Mouse (Mus musculus): Measurements from ENCODE around the gene AL732309.1.
A peak's percentile ranks its signal among the peaks of the same experiment; 100 is the strongest.

AL732309.1 gene

DNA sequence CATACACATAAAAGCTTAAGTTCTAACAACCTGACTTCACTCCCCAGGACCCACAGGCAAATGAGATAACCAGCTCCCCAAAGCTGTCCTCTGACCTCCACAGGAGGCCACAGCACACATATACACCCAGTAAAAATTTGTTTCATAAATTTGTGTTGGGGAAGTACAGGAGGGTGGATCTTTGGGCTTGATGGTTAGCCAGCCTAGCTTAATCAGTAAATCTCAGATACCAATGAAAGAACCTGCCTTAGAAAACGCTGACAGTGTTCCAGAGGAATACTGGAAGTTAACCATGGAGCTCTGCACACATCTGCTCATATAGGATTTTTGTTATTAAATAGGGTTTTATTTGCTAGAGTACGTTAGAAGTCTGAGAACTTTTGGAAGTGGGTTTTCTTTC lies 29.0 kb downstream of the AL732309.1 start:
- DNase-seq (ENCODE audit: low read depth, low spot score): no peak

DNA sequence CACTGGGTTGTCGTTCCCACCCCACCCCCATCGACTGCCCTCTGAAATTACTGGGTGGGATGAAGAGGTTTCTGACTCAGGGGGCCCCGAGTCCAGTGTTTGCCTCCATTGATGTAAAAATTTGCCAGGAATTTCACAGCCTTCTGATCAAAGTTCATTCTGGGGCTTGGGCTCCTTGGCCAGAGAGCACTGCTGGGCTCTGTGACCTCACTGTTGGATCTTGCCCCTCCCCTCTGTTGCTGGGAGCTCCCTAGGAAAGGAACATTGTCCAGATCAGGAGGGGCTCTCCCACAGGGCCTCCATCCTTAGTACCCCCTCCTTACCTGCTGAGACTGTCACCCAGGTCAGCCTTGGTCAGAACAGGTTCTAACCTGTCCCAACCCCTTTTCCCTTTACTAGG lies 32.2 kb downstream of the AL732309.1 start, which contains the start of gene Stpg3:
TSS of gene Stpg3 (minus strand) at position 194 of the 400 bp plus-strand sequence.
- no peak for DNase-seq (ENCODE audit: low read depth, low spot score)

DNA sequence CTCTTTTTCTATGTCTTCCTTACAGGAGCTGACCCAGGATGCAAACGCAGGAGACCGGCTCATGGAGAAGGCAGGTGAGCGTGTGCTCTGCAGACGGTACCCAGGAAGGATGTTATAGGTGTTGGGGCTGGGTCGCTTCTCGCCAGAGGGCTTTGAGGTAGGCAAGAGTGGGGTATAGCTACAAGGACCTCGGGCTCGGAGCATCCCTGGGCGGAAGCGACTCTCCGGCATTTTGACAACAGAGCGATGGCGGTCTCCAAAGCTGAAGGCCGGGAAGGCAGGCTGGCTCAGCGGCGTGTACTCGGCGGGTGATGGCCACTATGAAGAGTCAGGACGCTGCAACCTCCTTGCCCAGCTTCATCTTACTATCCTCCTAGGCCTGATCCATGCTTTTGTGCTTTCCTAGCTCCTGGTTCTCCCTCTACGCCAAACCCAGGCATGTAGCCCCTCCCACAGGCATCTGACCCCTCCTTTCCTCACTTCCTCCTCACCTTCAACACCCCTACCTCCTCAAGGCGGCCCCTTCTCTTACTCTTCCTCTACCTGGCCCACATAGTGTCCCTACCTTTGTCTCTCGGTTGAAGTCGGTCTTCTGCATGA lies 33.3 kb downstream of the AL732309.1 start:
- DNase-seq (ENCODE audit: low read depth, low spot score): no peak

DNA sequence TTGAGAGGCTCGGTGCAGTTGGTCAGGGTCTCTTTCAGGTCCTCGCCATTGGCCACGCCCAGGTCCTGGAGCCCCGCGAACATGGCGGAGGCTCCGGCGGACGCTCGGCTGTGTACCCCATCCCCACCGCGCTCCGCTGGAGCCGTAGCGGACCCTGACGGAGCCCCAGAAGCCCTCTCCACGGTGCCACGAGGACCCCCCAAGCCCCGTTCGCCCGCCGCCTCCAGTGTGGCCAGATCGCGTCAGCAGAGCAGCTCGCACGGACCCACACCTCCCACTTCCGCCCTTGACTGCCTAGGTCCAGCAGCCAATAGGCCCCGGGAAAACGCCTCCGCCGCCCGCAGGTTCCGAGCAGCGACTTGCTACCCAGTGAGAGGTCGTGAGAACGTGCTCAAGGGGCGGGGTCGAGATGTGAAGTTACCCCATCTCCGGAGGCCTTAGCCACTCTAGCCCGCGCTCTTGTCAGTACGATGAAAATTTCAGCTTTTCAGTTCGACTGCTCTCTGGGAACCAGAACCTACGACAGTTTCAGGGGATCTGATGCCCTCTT lies 35.5 kb downstream of the AL732309.1 start, which contains the start of gene Nelfb:
TSS of gene Nelfb (minus strand) at position 369 of the 550 bp plus-strand sequence.
- DNase-seq (ENCODE audit: low read depth, low spot score): peak; percentile 64

DNA sequence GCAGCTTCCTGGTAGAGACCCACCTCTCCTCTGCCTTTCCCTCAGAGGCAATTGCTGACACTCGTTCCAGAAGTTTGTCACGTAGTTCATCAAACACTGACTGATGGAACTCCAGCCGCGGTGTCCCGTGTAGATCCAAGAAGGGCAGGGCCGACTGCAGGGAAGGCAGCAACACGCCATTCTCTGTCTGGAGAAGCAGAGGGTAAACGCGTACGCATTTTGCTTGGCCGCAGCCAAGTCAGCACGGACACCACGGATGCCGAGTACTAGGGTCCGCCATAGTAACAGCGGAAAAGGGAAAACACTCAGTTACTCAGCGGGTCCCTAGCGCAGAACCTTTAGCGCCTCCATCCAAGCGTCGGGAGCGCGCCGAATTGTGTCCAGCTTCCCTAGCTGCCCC lies 36.0 kb downstream of the AL732309.1 start:
- DNase-seq (ENCODE audit: low read depth, low spot score): no peak

DNA sequence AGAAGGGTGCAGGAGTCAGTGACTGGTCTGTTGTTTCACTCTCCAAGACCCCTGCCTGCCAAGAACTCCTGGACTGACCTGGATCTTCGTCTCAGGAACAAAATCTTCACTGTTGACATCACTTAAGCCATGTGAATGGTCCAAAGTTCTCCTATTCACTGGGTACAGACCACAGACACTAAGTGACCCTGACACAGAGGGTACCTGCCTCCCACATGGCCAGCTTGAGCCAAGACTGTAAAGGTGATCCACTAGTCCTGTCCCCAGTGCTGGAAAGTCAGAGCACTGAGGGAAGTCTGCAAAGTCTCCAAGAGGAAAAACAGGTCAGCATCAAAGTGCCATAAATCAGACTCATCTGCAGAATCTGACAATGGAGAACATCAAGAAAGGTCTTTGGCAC lies 39.1 kb downstream of the AL732309.1 start:
- no peak for DNase-seq (ENCODE audit: low read depth, low spot score)

DNA sequence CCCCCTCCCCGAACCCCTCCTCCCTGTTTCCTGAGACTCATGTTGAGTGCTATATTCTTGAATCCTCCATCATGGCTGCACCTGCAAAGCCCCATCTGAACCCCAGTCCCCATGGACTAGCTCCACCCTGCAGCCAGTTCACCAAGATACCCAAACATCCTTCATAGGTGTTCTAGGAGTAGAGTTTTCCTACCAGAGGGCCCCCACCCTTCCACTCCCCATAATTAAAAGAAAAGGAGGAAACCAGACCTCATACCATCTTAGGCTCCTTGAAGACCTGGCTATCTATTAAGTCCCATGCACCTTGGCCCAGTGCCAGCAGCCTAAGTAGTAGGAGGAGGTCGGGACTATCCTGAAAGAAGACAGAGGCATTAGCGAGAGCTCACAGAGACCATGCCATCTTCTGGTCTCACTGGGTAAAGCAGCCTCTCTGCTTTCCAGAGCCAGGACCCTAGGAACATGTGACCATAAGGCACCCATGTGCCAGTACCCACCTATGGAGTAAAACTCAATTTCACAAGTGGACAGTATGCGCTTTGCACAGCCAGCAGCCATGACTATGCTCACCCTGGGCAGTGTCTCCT lies 42.9 kb downstream of the AL732309.1 start:
- DNase-seq (ENCODE audit: low read depth, low spot score): no peak

GRCm38 (mm10) chr2:25200631-25201030 lies 46.0 kb downstream of the AL732309.1 start:
- no peak for DNase-seq (ENCODE audit: low read depth, low spot score)

DNA sequence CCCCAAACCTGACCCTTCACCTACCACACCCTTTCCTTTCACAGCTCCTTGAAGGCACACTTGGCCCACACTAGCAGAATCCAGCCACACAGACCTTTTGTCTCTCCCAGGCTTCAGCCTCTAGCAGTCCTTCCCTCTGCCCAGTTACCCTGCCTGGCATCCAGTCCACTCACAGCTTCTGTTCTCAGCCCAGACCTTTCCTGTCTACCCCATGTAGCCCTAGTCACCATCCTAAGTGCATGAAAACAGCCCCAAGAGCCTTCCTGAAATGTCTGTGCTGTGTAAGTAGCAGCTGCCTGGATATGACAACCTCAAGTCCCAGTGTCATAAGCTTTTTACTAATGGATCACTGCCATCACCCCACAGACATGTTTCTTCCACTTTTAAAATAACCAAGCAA lies 48.7 kb downstream of the AL732309.1 start:
- DNase-seq (ENCODE audit: low read depth, low spot score): no peak

GRCm38 (mm10) chr2:25197191-25197590 lies 49.5 kb downstream of the AL732309.1 start:
- DNase-seq (ENCODE audit: low read depth, low spot score): no peak

- DNase-seq (ENCODE audit: low read depth, low spot score): no peak
Measured at GRCm38 (mm10) chr2:25196172-25196954, 50.3 kb downstream of the AL732309.1 start, which contains the start of gene Tor4a. Gene Tor4a, minus strand, starts transcription at chr2:25196886.

DNA sequence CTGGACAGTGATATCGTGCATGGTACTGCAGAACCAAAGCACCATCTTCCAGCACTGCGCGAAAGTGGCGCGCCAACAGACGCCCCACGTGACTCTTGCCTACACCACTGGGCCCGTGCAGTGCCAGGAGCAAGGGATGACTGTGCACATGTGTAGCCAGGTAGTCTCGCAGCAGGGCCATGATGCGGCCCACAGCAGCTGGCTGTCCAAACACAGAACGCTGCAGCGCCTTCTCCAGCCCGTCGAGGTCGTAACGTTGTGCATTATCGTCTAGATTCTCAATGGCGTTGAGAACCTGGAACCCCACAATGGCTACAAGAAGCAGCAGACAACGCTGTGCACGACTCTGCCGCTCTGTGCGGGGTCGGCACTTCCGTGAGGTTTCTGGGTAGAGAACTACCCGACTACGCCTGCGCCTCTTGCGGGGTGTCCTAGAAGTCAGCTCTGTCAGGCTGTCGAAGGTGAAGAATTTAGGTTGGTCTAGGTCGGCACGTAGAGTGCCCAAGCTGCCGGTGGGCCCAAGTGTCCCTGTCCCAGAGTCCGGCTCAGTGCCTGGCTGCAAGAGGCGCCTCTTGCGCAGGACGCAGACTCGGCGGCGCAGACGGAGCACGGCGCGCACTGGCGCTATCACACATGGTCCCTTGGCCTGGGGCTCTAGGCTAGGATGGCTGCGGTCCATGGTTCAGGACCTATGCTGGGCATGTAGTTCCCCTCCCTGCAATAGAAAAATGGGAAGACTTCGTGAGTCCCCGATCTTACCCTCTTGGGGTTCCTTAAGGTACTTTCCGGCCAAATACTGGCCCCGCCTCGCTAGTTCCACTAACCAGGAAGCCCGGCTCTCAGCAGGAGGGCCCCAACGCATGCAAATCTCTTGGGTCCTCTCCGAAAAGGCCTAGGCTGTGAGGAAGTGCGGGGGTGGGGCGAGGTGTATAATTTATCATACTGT lies 51.2 kb downstream of the AL732309.1 start:
- DNase-seq (ENCODE audit: low read depth, low spot score): no peak

All from c-Kit-negative CD71-positive TER-119-positive erythroid progenitor cells, embryonic 14.5 days (primary cell).